Mouse (Mus musculus) CH12.LX (cell line): ENCODE measurements around the gene Olfr829. TPM values are rescaled to one million over a fixed set of nuclear protein-coding genes. Genes with fewer than 3 reads are reported as not detected.

Experiments
- DNase-seq: peaks from one replicate; pipeline ENCODE4 v3.0.0-alpha.2; 2013; ENCODE audit errors: extremely low read depth
- H3K27ac ChIP-seq: 2 replicates; pipeline ENCODE4 v1.5.1; 2012; ENCODE audit warnings: low read depth, mild to moderate bottlenecking, control low read depth, moderate library complexity; ENCODE audit not compliant: insufficient read depth
- H3K27me3 ChIP-seq: replicated peaks from 2 replicates; pipeline ENCODE3; 2012; ENCODE audit warnings: inconsistent platforms
- H3K36me3 ChIP-seq, 2 experiments: replicated peaks in 1 of 2; 2 replicates each; pipeline versions ENCODE3 to v1.6.1; 2012; ENCODE audit warnings: inconsistent platforms in 1 of 2, low read length in 1 of 2, mild to moderate bottlenecking in 1 of 2, mixed read lengths in 1 of 2, moderate library complexity in 1 of 2; ENCODE audit not compliant: control insufficient read depth in 1 of 2, insufficient read depth in 1 of 2
- H3K4me1 ChIP-seq, 2 experiments: 2 replicates each; pipeline ENCODE4 v1.6.1; 2012; ENCODE audit warnings: inconsistent platforms in 1 of 2, moderate library complexity in 1 of 2; ENCODE audit not compliant: insufficient read depth in 2 of 2, control insufficient read depth in 1 of 2
- H3K4me2 ChIP-seq: 2 replicates; pipeline ENCODE4 v1.6.1; 2012; ENCODE audit warnings: low read depth, mild to moderate bottlenecking, control low read depth; ENCODE audit not compliant: poor library complexity, insufficient read depth, severe bottlenecking
- H3K4me3 ChIP-seq, 3 experiments: fragments of 150-350 bp in 1 of 3; sonication (generic) in 1 of 3; replicated peaks in 1 of 3; 2 replicates each; pipeline versions ENCODE3 to v1.5.1; 2011 to 2012; ENCODE audit warnings: low read depth in 2 of 3, low read length in 2 of 3, mild to moderate bottlenecking in 2 of 3, moderate library complexity in 2 of 3, control low read depth in 1 of 3, improper control_type of control experiment in 1 of 3, inconsistent platforms in 1 of 3, mixed read lengths in 1 of 3; ENCODE audit not compliant: poor library complexity in 1 of 3
- H3K79me2 ChIP-seq: replicated peaks from 2 replicates; pipeline ENCODE4 v1.6.1; 2012; ENCODE audit warnings: mild to moderate bottlenecking, moderate library complexity; ENCODE audit not compliant: control insufficient read depth, poor library complexity, insufficient read depth, severe bottlenecking; ENCODE audit errors: extremely low read depth
- H3K9ac ChIP-seq: 2 replicates; pipeline ENCODE4 v1.6.1; 2012; ENCODE audit warnings: low read depth, mild to moderate bottlenecking, control low read depth, moderate library complexity; ENCODE audit not compliant: insufficient read depth
- H3K9me3 ChIP-seq: replicated peaks from 2 replicates; pipeline ENCODE3; 2012; ENCODE audit warnings: low read length, inconsistent platforms, mixed read lengths
- BHLHE40 ChIP-seq: IDR thresholded peaks from 2 replicates; pipeline ENCODE4 v1.6.1; 2011; ENCODE audit warnings: mild to moderate bottlenecking, low read depth, low read length, improper control_type of control experiment
- CHD1 ChIP-seq: IDR thresholded peaks from 2 replicates; pipeline ENCODE4 v1.6.1; 2012; ENCODE audit warnings: low read depth, low read length, improper control_type of control experiment, inconsistent platforms
- CTCF ChIP-seq, 2 experiments: IDR thresholded peaks in 1 of 2; conservative IDR thresholded peaks in 1 of 2; 2 replicates each; pipeline ENCODE4 v1.5.1; 2011 to 2012; ENCODE audit warnings: low read depth in 2 of 2, low read length in 2 of 2, improper control_type of control experiment in 1 of 2, inconsistent platforms in 1 of 2, mild to moderate bottlenecking in 1 of 2, moderate library complexity in 1 of 2
- E2F4 ChIP-seq: IDR thresholded peaks from 2 replicates; pipeline ENCODE4 v1.6.1; 2011; ENCODE audit warnings: low read depth, low read length, improper control_type of control experiment; ENCODE audit not compliant: insufficient replicate concordance
- EP300 ChIP-seq: IDR thresholded peaks from 2 replicates; pipeline ENCODE4 v1.6.1; 2011; ENCODE audit warnings: low read length, improper control_type of control experiment
- ETS1 ChIP-seq: conservative IDR thresholded peaks from 2 replicates; pipeline ENCODE4 v1.6.1; 2012; ENCODE audit warnings: low read depth, mild to moderate bottlenecking, inconsistent platforms, low read length, improper control_type of control experiment, moderate library complexity
- GABPA ChIP-seq: IDR thresholded peaks from 2 replicates; pipeline ENCODE4 v1.6.1; 2012; ENCODE audit warnings: low read depth, low read length, improper control_type of control experiment, inconsistent platforms; ENCODE audit not compliant: insufficient replicate concordance
- HCFC1 ChIP-seq: IDR thresholded peaks from 2 replicates; pipeline ENCODE4 v1.6.1; 2012; ENCODE audit warnings: low read depth, mild to moderate bottlenecking, inconsistent platforms, low read length, improper control_type of control experiment
- IRF4 ChIP-seq: IDR thresholded peaks from 2 replicates; pipeline ENCODE4 v1.6.1; 2014; ENCODE audit warnings: low read depth, mild to moderate bottlenecking, inconsistent platforms, low read length, improper control_type of control experiment
- JUN ChIP-seq: IDR thresholded peaks from 2 replicates; pipeline ENCODE4 v1.6.1; 2011; ENCODE audit warnings: low read depth, mild to moderate bottlenecking, low read length, improper control_type of control experiment, moderate library complexity; ENCODE audit not compliant: insufficient read depth
- JUND ChIP-seq: conservative IDR thresholded peaks from 2 replicates; pipeline ENCODE4 v1.6.1; 2011; ENCODE audit warnings: low read depth, low read length, improper control_type of control experiment
- KAT2A ChIP-seq: IDR thresholded peaks from 2 replicates; pipeline ENCODE4 v1.6.1; 2012; ENCODE audit warnings: low read length, improper control_type of control experiment, inconsistent platforms; ENCODE audit not compliant: insufficient replicate concordance
- MAFK ChIP-seq: IDR thresholded peaks from 2 replicates; pipeline ENCODE4 v1.6.1; 2011; ENCODE audit warnings: low read length, improper control_type of control experiment; ENCODE audit not compliant: insufficient replicate concordance
- MAX ChIP-seq: IDR thresholded peaks from 2 replicates; pipeline ENCODE4 v1.6.1; 2011; ENCODE audit warnings: low read length, improper control_type of control experiment
- MAZ ChIP-seq: IDR thresholded peaks from 2 replicates; pipeline ENCODE4 v1.6.1; 2012; ENCODE audit warnings: low read depth, mild to moderate bottlenecking, inconsistent platforms, low read length, improper control_type of control experiment, moderate library complexity
- MXI1 ChIP-seq: IDR thresholded peaks from 2 replicates; pipeline ENCODE4 v1.6.1; 2011; ENCODE audit warnings: mild to moderate bottlenecking, low read depth, low read length, improper control_type of control experiment
- MYC ChIP-seq: IDR thresholded peaks from 2 replicates; pipeline ENCODE4 v1.6.1; 2011; ENCODE audit warnings: low read depth, mild to moderate bottlenecking, improper control_type of control experiment, low read length
- NELFE ChIP-seq: IDR thresholded peaks from 2 replicates; pipeline ENCODE4 v1.6.1; 2011; ENCODE audit warnings: low read depth, low read length, improper control_type of control experiment
- NRF1 ChIP-seq: IDR thresholded peaks from 2 replicates; pipeline ENCODE4 v1.6.1; 2014; ENCODE audit warnings: low read depth, mild to moderate bottlenecking, inconsistent platforms, low read length, improper control_type of control experiment, moderate library complexity
- POLR2A ChIP-seq: IDR thresholded peaks from 2 replicates; pipeline ENCODE4 v1.6.1; 2011; ENCODE audit warnings: low read depth, mild to moderate bottlenecking, improper control_type of control experiment, low read length
- POLR2AphosphoS2 ChIP-seq: IDR thresholded peaks from 2 replicates; pipeline ENCODE4 v1.6.1; 2011; ENCODE audit warnings: low read depth, low read length, improper control_type of control experiment
- RAD21 ChIP-seq: IDR thresholded peaks from 2 replicates; pipeline ENCODE4 v1.6.1; 2011; ENCODE audit warnings: low read depth, mild to moderate bottlenecking, low read length, improper control_type of control experiment, moderate library complexity
- SIN3A ChIP-seq: IDR thresholded peaks from 2 replicates; pipeline ENCODE4 v1.6.1; 2012; ENCODE audit warnings: low read length, improper control_type of control experiment, inconsistent platforms
- UBTF ChIP-seq: IDR thresholded peaks from 2 replicates; pipeline ENCODE4 v1.6.1; 2012; ENCODE audit warnings: low read depth, mild to moderate bottlenecking, inconsistent platforms, low read length, improper control_type of control experiment, moderate library complexity
- USF1 ChIP-seq: IDR thresholded peaks from 2 replicates; pipeline ENCODE4 v1.6.1; 2014; ENCODE audit warnings: low read depth, mild to moderate bottlenecking, inconsistent platforms, low read length, improper control_type of control experiment
- ZC3H11A ChIP-seq: IDR thresholded peaks from 2 replicates; pipeline ENCODE4 v1.6.1; 2012; ENCODE audit warnings: low read depth, mild to moderate bottlenecking, inconsistent platforms, low read length, improper control_type of control experiment
- ZNF384 ChIP-seq: IDR thresholded peaks from 2 replicates; pipeline ENCODE4 v1.6.1; 2012; ENCODE audit warnings: low read depth, low read length, improper control_type of control experiment, inconsistent platforms
- dilution Hi-C: fragments of 300-500 bp; cut with MboI; formaldehyde crosslinking; loops from 2 replicates; pipeline ENCODE4 v1.14.3; 2020; ENCODE audit warnings: low sequenced_read_pairs; ENCODE audit not compliant: extremely low pct_unique_long_range_greater_than_20kb, extremely low pct_ligation_motif_present
- in situ Hi-C: fragments of 300-500 bp; cut with MboI; formaldehyde crosslinking; loops from 3 replicates; pipeline ENCODE4 v1.14.3; 2019; ENCODE audit warnings: low sequenced_read_pairs, low pct_ligation_motif_present, low pct_unique_long_range_greater_than_20kb, mixed read lengths
- polyA plus RNA-seq: library from polyadenylated mRNA; unstranded; fragments of >175 nt; gene quantifications from 2 replicates; pipeline ENCODE4 v1.2.1, GENCODE M21; 2012; ENCODE audit warnings: low read depth; ENCODE audit not compliant: insufficient read length
- total RNA-seq, 2 experiments: library from RNA; depleted of rRNA; stranded (reverse); fragments of 300-350 nt in 1 of 2; fragments of >200 nt in 1 of 2; gene quantifications; 2 replicates each; pipeline ENCODE4 v1.2.3; 2012 to 2014

The Olfr829 gene
- total RNA-seq (2012; rRNA removed) = not detected in 2 replicates
- not detected in 2 replicates for total RNA-seq (2014; rRNA removed)
- polyA plus RNA-seq = not detected in 2 replicates

DNA sequence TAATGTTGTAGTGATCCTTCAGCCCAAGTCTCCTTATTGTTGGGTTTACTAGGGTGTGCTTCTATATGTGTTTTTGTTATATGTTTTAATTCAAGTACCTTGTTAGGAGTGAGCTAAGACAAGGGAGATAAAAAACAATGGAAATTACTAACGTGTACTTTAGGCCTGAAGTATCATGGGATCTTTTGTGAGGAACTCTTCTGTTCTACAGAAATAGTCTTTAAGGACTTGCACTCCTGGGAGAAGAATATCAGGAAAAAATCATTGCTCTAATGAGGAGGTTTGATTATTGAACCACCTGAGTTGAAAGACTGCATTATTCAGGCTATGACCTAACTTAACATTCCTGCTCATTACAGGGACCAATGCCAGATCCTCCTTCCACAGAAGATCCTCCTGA, at the start of gene Olfr829:
Olfr829 (plus strand) TSS at position 301 of the 400 bp plus-strand sequence.
- no peaks in the 10 kb centered on the region for H3K27me3 ChIP-seq
- H3K4me1 ChIP-seq = no peaks in the 10 kb centered on the region
- in situ Hi-C loops = no loop called here
- H3K4me2 ChIP-seq = no peak within 1 kb of the TSS
- H3K9me3 ChIP-seq = no peaks in the 10 kb centered on the region
- H3K27ac ChIP-seq = no peak within 1 kb of the TSS
- H3K4me3 ChIP-seq = no peak within 1 kb of the TSS
- H3K36me3 ChIP-seq = no peaks in the 10 kb centered on the region
- DNase-seq = no peak
- H3K79me2 ChIP-seq = no peaks in the 10 kb centered on the region
- TF ChIP-seq USF1 = no peak
- TF ChIP-seq MAZ = no peak
- no peak for TF ChIP-seq NRF1
- no peak for TF ChIP-seq ZC3H11A
- TF ChIP-seq ZNF384 = no peak
- no peak for TF ChIP-seq POLR2A
- TF ChIP-seq BHLHE40 = no peak
- no peak for TF ChIP-seq POLR2AphosphoS2
- TF ChIP-seq SIN3A = no peak
- TF ChIP-seq UBTF = no peak
- no peak for TF ChIP-seq IRF4
- no peak within 1 kb of the TSS for H3K9ac ChIP-seq
- dilution Hi-C loops = no loop called here

DNA sequence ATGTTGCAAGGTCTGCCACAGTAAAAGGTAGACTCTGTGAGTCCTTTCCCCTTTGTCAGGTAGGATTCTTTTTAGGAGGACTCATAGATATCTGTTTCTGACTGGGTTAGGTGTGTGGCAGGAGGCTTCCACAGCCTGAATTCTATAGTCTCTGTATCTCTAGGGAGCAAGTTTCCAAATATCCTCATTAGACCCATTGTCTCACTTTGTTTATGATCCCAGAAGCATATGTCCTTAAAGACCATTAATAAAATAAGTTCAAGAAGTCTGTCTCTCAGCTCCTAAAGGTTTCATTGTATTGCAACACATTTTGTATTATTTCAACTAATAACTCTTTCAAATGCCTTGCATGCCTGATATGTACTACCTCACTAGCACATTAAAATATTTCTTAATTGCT, 35.3 kb upstream of the Olfr829 start, which contains the start of gene Olfr828:
Olfr828 (minus strand) TSS at position 101 of the 400 bp plus-strand sequence.
- H3K4me1 ChIP-seq = no peaks in the 10 kb centered on the region
- TF ChIP-seq CHD1 (no peak), RAD21 (no peak), NRF1 (no peak), EP300 (no peak), BHLHE40 (no peak), HCFC1 (no peak)
- in situ Hi-C loops = no loop called here
- H3K36me3 ChIP-seq = no peaks in the 10 kb centered on the region
- no peaks in the 10 kb centered on the region for H3K79me2 ChIP-seq
- H3K9ac ChIP-seq = no peak within 1 kb of the TSS
- no peak within 1 kb of the TSS for H3K4me2 ChIP-seq
- H3K27ac ChIP-seq = no peak within 1 kb of the TSS
- no peaks in the 10 kb centered on the region for H3K27me3 ChIP-seq
- no peak within 1 kb of the TSS for H3K4me3 ChIP-seq
- dilution Hi-C loops = no loop called here
- H3K9me3 ChIP-seq = no peaks in the 10 kb centered on the region
- DNase-seq = no peak

DNA sequence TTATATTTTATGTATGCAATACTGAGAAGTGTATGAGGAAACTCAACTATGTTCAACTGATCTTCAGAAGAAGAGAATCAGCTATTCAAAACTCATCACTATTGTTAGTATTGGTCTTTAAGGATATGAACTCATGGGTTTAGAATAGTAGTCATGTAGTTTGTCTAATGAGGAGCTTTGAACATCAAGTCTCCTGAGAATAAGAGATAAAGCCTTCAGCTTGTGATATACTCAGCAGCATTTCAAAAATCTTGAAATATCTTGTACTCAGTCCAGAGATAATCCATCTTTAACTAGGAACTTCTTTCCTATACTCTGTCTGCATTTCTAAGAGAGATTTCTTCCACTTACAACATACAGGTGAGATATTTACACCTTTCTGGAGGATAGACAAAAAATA, 19.7 kb downstream of the Olfr829 start, which contains the start of gene Olfr830:
Olfr830 (plus strand) TSS at position 301 of the 400 bp plus-strand sequence.
- Histone ChIP-seq H3K4me2 (no peak within 1 kb of the TSS), H3K79me2 (no peaks in the 10 kb centered on the region), H3K27me3 (no peaks in the 10 kb centered on the region), H3K9me3 (no peaks in the 10 kb centered on the region), H3K9ac (no peak within 1 kb of the TSS), H3K36me3 (no peaks in the 10 kb centered on the region), H3K4me1 (no peaks in the 10 kb centered on the region), H3K4me3 (no peak within 1 kb of the TSS), H3K27ac (no peak within 1 kb of the TSS)
- dilution Hi-C loops (no loop called here), in situ Hi-C loops (no loop called here)
- TF ChIP-seq POLR2A = no peak
- TF ChIP-seq JUN = no peak
- TF ChIP-seq CHD1 = no peak
- no peak for TF ChIP-seq E2F4
- TF ChIP-seq CTCF (conservative IDR thresholded peaks at IDR 0.05 in 1 of 2, IDR thresholded peaks at IDR 0.05 in 1 of 2; ENCODE audit: low read depth in 2 of 2, low read length in 2 of 2) = no peak
- no peak for TF ChIP-seq NELFE
- TF ChIP-seq MAFK = no peak
- TF ChIP-seq KAT2A = no peak
- no peak for TF ChIP-seq RAD21
- no peak for TF ChIP-seq ETS1
- TF ChIP-seq MAX = no peak
- no peak for TF ChIP-seq MYC
- TF ChIP-seq GABPA = no peak
- TF ChIP-seq JUND = no peak
- TF ChIP-seq MXI1 = no peak
- no peak for DNase-seq
